Mouse (Mus musculus): ENCODE measurements around the gene Trim39.

- no peak for TF ChIP-seq MYOD1 (IDR thresholded peaks at IDR 0.05; ENCODE audit: control insufficient read depth, insufficient read length, low read depth)
- no peak for TF ChIP-seq CTCF (IDR thresholded peaks at IDR 0.05; ENCODE audit: control insufficient read depth, insufficient read depth, insufficient read length)
These were observed 43.7 kb upstream of the Trim39 start for GRCm38 (mm10) chr17:36315689-36316253.

Data from C2C12 (cell line).